Mouse (Mus musculus): ENCODE measurements at regions not wholly inside any gene's neighbourhood (a gene's known extent, or its start where the extent isn't known, plus 50 kb on each side); places are given as distances from the start of the nearest gene placed in this dataset.

- ATAC-seq (ENCODE audit: insufficient read depth, low read depth) (no peak), DNase-seq (ENCODE audit: low spot score) (no peak)
- Histone ChIP-seq H3K4me1 (ENCODE audit: control insufficient read depth, insufficient read depth) (0 out of 2 replicates have a peak, but pooled peaks cover 4% of the 10 kb centered on the region), H3K27me3 (ENCODE audit: control insufficient read depth, insufficient read depth, low read length) (no peaks in the 10 kb centered on the region), H3K36me3 (replicated peaks; ENCODE audit: control insufficient read depth, insufficient read depth, low read length) (no peaks in the 10 kb centered on the region), H3K9me3 (replicated peaks; ENCODE audit: control insufficient read depth, low read length) (no peaks in the 10 kb centered on the region), H3K27ac (ENCODE audit: low read depth) (no peak overlapping the region), H3K4me2 (ENCODE audit: low read depth, low read length) (no peak overlapping the region), H3K4me3 (ENCODE audit: low read depth, low read length) (no peak overlapping the region), H3K9ac (replicated peaks; ENCODE audit: low read depth, low read length) (no peak overlapping the region)
- no peak for TF ChIP-seq EP300 (IDR thresholded peaks at IDR 0.05; ENCODE audit: low read depth)
- no peak for TF ChIP-seq CTCF (IDR thresholded peaks at IDR 0.05; ENCODE audit: low read depth)
- WGBS = 62% methylated on average over 5 of the region's 5 CpGs
Measured at GRCm38 (mm10) chr13:35502147-35502522, 157.5 kb upstream of the Cdyl start.

GRCm38 (mm10) chr13:35503362-35503821 is 156.2 kb upstream of the Cdyl start:
- peak; percentile 20 for DNase-seq (ENCODE audit: low spot score)
- H3K9me3 ChIP-seq (replicated peaks; ENCODE audit: control insufficient read depth, low read length) = no peaks in the 10 kb centered on the region
- H3K4me2 ChIP-seq (ENCODE audit: low read depth, low read length) = no peak overlapping the region
- H3K27ac ChIP-seq (ENCODE audit: low read depth) = no peak overlapping the region
- TF ChIP-seq CTCF (IDR thresholded peaks at IDR 0.05; ENCODE audit: low read depth) (no peak), EP300 (IDR thresholded peaks at IDR 0.05; ENCODE audit: low read depth) (no peak)
- no peak overlapping the region for H3K9ac ChIP-seq (replicated peaks; ENCODE audit: low read depth, low read length)
- 60% methylated on average over 17 of the region's 17 CpGs for WGBS
- H3K36me3 ChIP-seq (replicated peaks; ENCODE audit: control insufficient read depth, insufficient read depth, low read length) = no peaks in the 10 kb centered on the region
- H3K4me1 ChIP-seq (ENCODE audit: control insufficient read depth, insufficient read depth) = 0 out of 2 replicates have a peak, but pooled peaks cover 4% of the 10 kb centered on the region
- ATAC-seq (ENCODE audit: insufficient read depth, low read depth) = peak; percentile 72
- H3K27me3 ChIP-seq (ENCODE audit: control insufficient read depth, insufficient read depth, low read length) = no peaks in the 10 kb centered on the region
- no peak overlapping the region for H3K4me3 ChIP-seq (ENCODE audit: low read depth, low read length)

GRCm38 (mm10) chr13:35507195-35507594 is 152.4 kb upstream of the Cdyl start:
- Histone ChIP-seq H3K9ac (replicated peaks; ENCODE audit: low read depth, low read length) (no peak overlapping the region), H3K27me3 (ENCODE audit: control insufficient read depth, insufficient read depth, low read length) (no peaks in the 10 kb centered on the region), H3K4me2 (ENCODE audit: low read depth, low read length) (no peak overlapping the region), H3K9me3 (replicated peaks; ENCODE audit: control insufficient read depth, low read length) (no peaks in the 10 kb centered on the region), H3K27ac (ENCODE audit: low read depth) (no peak overlapping the region), H3K4me1 (ENCODE audit: control insufficient read depth, insufficient read depth) (0 out of 2 replicates have a peak, but pooled peaks cover 4% of the 10 kb centered on the region), H3K4me3 (ENCODE audit: low read depth, low read length) (no peak overlapping the region), H3K36me3 (replicated peaks; ENCODE audit: control insufficient read depth, insufficient read depth, low read length) (no peaks in the 10 kb centered on the region)
- DNase-seq (ENCODE audit: low spot score) = peak; percentile 25
- TF ChIP-seq CTCF (IDR thresholded peaks at IDR 0.05; ENCODE audit: low read depth) (no peak), EP300 (IDR thresholded peaks at IDR 0.05; ENCODE audit: low read depth) (no peak)
- 63% methylated on average over 1 of the region's 1 CpGs for WGBS
- ATAC-seq (ENCODE audit: insufficient read depth, low read depth) = peak; percentile 49; the same call in 1 of the 2 replicates

GRCm38 (mm10) chr13:35512029-35512507 is 147.6 kb upstream of the Cdyl start:
- WGBS = 49% methylated on average over 8 of the region's 8 CpGs
- TF ChIP-seq CTCF (IDR thresholded peaks at IDR 0.05; ENCODE audit: low read depth) (no peak), EP300 (IDR thresholded peaks at IDR 0.05; ENCODE audit: low read depth) (no peak)
- Histone ChIP-seq H3K36me3 (replicated peaks; ENCODE audit: control insufficient read depth, insufficient read depth, low read length) (no peaks in the 10 kb centered on the region), H3K9ac (replicated peaks; ENCODE audit: low read depth, low read length) (no peak overlapping the region), H3K27me3 (ENCODE audit: control insufficient read depth, insufficient read depth, low read length) (no peaks in the 10 kb centered on the region), H3K9me3 (replicated peaks; ENCODE audit: control insufficient read depth, low read length) (no peaks in the 10 kb centered on the region), H3K4me3 (ENCODE audit: low read depth, low read length) (no peak overlapping the region), H3K4me2 (ENCODE audit: low read depth, low read length) (no peak overlapping the region), H3K27ac (ENCODE audit: low read depth) (no peak overlapping the region), H3K4me1 (ENCODE audit: control insufficient read depth, insufficient read depth) (0 out of 2 replicates have a peak, but pooled peaks cover 5% of the 10 kb centered on the region)
- DNase-seq (ENCODE audit: low spot score) (no peak), ATAC-seq (ENCODE audit: insufficient read depth, low read depth) (no peak)

GRCm38 (mm10) chr13:35513120-35513519 is 146.5 kb upstream of the Cdyl start:
- no peak for ATAC-seq (ENCODE audit: insufficient read depth, low read depth)
- H3K36me3 ChIP-seq (replicated peaks; ENCODE audit: control insufficient read depth, insufficient read depth, low read length) = no peaks in the 10 kb centered on the region
- H3K9ac ChIP-seq (replicated peaks; ENCODE audit: low read depth, low read length) = no peak overlapping the region
- H3K4me2 ChIP-seq (ENCODE audit: low read depth, low read length) = no peak overlapping the region
- 0 out of 2 replicates have a peak, but pooled peaks cover 5% of the 10 kb centered on the region for H3K4me1 ChIP-seq (ENCODE audit: control insufficient read depth, insufficient read depth)
- H3K27me3 ChIP-seq (ENCODE audit: control insufficient read depth, insufficient read depth, low read length) = no peaks in the 10 kb centered on the region
- no peak for TF ChIP-seq EP300 (IDR thresholded peaks at IDR 0.05; ENCODE audit: low read depth)
- TF ChIP-seq CTCF (IDR thresholded peaks at IDR 0.05; ENCODE audit: low read depth) = no peak
- no peak overlapping the region for H3K4me3 ChIP-seq (ENCODE audit: low read depth, low read length)
- no peak overlapping the region for H3K27ac ChIP-seq (ENCODE audit: low read depth)
- WGBS = 81% methylated on average over 8 of the region's 8 CpGs
- no peak for DNase-seq (ENCODE audit: low spot score)
- H3K9me3 ChIP-seq (replicated peaks; ENCODE audit: control insufficient read depth, low read length) = no peaks in the 10 kb centered on the region

- H3K36me3 ChIP-seq (replicated peaks; ENCODE audit: control insufficient read depth, insufficient read depth, low read length) = no peaks in the 10 kb centered on the region
- H3K4me3 ChIP-seq (ENCODE audit: low read depth, low read length) = no peak overlapping the region
Measured at GRCm38 (mm10) chr13:35515291-35515690, 144.3 kb upstream of the Cdyl start.

More at GRCm38 (mm10) chr13:35515291-35515690, 144.3 kb upstream of the Cdyl start:
- DNase-seq (ENCODE audit: low spot score) = no peak
- H3K9ac ChIP-seq (replicated peaks; ENCODE audit: low read depth, low read length) = no peak overlapping the region
- TF ChIP-seq EP300 (IDR thresholded peaks at IDR 0.05; ENCODE audit: low read depth) (no peak), CTCF (IDR thresholded peaks at IDR 0.05; ENCODE audit: low read depth) (no peak)
- 0 out of 2 replicates have a peak, but pooled peaks cover 5% of the 10 kb centered on the region for H3K4me1 ChIP-seq (ENCODE audit: control insufficient read depth, insufficient read depth)
- H3K27me3 ChIP-seq (ENCODE audit: control insufficient read depth, insufficient read depth, low read length) = no peaks in the 10 kb centered on the region
- H3K9me3 ChIP-seq (replicated peaks; ENCODE audit: control insufficient read depth, low read length) = no peaks in the 10 kb centered on the region
- H3K4me2 ChIP-seq (ENCODE audit: low read depth, low read length) = no peak overlapping the region
- no peak for ATAC-seq (ENCODE audit: insufficient read depth, low read depth)
- 69% methylated on average over 3 of the region's 3 CpGs for WGBS
- H3K27ac ChIP-seq (ENCODE audit: low read depth) = no peak overlapping the region

Data from heart, postnatal 0 days (tissue).